Mouse (Mus musculus) adipocyte (in vitro differentiated cells): ENCODE results near the gene Ifit2.
"Not testable (repeated sequence)": the region's sequence is repeated elsewhere in the genome, so short reads cannot be mapped to it uniquely, and the experiment has no call there.

Source experiments
- DNase-seq: peaks from one replicate; pipeline ENCODE4 v3.0.0-alpha.2; 2016; ENCODE audit warnings: low spot score

Gene Ifit2

DNA sequence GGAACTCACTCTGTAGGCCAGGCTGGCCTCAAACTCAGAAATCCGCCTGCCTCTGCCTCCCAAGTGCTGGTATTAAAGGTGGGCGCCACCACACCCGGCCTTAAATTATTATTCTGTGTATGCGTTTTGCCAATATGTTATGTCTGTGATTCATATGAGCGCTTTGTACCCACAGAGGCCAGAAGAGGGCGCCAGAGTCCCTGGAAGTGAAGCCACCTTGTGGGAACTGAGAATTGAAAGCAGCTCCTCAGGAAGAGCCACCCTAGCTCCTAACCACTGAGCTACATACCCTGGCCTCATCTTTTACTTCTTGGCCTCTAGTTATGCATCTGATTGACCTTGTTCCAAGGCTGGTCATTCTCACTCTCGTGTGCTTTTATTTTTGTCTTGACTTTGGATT lies 2.5 kb upstream of the Ifit2 start:
- DNase-seq: peak; percentile 87

- no peak for DNase-seq
These were observed 325 bp upstream of the Ifit2 start for GRCm38 (mm10) chr19:34550205-34550533.

- DNase-seq: no peak
These were observed 1.5 kb downstream of the Ifit2 start for GRCm38 (mm10) chr19:34551981-34552380.

- DNase-seq: peak; percentile 79
These were observed 2.5 kb downstream of the Ifit2 start for GRCm38 (mm10) chr19:34553021-34553420.

- no peak for DNase-seq
These were observed 3.0 kb downstream of the Ifit2 start for GRCm38 (mm10) chr19:34553522-34553921.

DNA sequence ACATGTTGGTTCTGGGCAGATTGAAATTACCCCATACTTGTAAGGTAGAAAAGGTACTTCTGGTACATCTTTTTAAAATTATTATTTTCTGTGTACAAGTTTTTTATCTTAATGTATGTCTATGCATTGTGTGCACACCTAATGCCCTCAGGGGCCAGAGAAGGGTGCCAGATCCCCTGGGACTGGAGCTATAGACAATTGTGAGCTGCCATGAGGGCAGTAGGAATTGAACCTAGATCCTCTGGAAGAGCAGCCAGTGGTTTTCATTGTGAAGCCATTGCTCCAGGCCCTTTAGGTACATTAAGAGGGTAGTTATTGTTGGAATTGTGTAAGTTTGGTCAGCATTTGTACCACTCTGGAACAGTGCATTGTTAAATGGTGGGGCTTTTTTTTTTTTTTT lies 3.6 kb downstream of the Ifit2 start:
- no peak for DNase-seq

DNA sequence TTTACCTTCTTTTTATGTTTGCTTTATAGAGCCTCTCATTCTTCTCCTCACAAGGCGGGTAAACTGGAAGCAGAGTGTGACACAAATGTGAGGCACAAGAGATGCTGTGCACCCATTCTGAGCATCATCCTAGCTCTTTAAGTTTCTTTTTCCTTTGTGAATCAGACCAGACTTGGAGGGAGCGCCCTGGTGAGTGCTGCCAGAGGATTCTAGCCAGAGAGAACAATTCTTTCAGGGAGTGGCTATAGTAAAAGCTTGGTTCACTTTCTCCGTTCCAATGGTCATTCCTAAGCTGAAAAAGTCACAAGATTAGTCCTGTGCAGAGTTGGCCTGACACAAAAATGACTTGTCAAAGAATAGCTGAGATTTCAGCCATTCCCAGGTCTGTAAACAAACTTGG lies 6.1 kb downstream of the Ifit2 start:
- no peak for DNase-seq

DNA sequence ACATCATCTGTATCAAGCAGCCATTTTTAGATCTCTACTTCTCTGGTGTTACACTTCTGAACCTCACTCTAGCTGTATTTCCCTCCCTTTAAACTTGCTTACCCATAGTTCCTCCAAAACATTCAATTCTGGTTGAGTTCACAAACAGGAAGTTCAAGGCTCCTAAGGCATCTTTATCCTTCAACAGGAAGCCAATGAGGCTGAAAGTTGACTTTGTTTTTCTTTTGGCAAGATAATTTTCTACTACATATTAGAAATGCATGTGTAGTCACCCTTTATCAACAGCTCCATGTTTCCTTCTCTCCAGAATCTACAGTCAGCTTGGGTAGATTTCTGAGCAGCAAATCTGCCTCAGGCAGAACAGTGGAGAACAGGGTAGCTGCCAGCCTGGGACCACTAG lies 12.1 kb downstream of the Ifit2 start:
- DNase-seq: no peak

- no peak for DNase-seq
These were observed 15.8 kb downstream of the Ifit2 start for GRCm38 (mm10) chr19:34566178-34566784.

DNA sequence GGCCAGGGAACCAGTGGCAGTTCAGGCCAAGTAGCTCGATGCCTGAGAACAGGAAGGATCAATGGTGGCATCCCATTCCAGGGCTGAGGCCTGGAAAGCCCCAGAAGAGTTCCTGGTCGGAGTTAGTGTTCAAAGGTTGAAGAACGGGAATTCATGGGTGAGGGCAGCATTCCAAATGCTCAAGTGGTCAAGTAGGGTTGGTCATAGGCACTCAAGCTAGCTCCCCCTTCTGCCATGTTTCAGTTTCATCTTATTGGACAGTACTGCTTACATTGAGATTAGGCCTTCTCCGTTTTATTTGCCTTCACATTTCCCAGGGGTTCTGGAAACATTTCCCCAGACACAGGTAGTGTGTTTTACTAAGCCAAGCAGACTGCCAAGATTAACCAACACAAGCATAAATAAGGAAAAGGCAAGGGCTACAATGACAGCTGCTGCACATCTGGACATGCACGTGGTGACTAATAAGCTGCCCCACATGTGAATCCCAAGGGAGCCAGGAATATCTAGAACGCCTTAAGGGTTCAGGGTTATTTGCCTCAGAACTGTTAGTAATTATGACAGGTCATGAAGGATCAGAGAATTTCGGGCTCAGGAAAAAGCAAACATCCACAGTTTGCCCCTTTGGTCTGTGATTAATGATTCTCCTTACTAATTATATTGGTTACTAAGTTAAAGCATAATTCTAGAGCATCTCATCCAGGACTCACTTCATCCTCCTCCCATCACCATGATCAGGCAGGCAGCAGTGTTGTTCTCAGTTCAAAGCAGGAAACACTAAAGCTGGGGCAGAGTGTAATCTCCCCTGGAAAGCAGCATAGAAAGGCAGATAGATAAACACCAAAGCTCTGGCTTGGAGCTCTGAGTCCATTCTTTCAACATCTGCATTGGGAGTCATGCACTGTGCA lies 18.7 kb downstream of the Ifit2 start:
- DNase-seq: no peak

DNA sequence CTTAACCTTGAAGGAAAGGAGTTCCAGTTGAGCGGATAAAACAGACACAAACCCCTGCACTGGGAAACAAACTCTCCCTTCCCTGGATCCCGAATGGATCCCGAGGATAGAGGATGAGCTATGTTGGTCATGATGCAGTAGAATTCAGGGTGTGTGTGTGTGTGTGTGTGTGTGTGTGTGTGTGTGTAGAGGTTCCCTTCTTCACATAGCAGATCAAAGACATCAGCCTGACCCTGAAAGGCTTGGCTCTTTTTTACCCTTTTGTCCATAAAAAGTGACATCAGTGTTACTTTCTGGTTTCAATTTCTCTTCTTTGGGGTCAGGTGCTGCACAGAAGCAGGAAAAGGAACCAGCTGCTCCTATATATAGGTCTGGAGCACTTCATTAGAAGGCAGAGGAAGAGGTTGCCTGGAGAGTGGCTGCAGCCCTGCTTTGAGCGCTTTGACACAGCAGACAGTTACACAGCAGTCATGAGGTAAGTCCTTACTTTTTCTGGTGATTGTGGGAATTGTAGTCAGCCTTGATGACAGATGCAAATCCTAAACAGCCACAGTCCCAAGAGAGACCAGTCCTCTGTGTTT lies 19.5 kb downstream of the Ifit2 start:
- no peak for DNase-seq

DNA sequence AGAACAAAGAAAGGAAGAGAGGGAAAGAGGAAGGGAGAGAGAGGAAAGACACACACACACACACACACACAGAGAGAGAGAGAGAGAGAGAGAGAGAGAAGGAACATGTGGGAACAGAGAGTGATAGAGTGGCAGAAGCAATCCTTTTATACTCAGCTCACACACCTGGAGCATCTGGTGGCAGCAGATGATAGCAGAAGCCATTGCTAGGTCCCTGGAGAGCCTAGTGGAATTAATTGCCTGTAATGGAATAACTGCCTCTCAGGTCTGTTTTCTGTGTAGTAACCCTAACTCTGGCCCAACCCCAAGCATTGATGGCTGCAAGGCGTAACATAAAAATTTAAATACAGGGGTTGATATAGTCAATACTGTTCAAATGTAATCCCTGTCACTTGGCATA lies 20.6 kb downstream of the Ifit2 start:
- DNase-seq: no peak

DNA sequence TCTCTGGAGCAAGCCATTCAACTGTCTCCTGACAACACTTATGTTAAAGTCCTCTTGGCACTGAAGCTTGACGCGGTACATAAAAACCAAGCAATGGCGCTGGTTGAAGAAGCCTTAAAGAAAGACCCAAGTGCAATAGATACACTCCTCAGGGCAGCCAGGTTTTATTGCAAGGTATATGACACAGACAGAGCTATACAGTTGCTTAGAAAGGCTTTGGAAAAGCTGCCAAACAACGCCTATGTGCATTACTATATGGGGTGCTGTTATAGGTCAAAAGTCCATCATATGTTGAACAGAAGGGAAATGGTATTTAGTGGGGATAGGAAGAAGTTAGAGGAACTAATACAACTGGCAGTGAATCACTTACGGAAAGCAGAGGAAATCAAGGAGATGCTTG lies 23.2 kb downstream of the Ifit2 start:
- DNase-seq: no peak

DNA sequence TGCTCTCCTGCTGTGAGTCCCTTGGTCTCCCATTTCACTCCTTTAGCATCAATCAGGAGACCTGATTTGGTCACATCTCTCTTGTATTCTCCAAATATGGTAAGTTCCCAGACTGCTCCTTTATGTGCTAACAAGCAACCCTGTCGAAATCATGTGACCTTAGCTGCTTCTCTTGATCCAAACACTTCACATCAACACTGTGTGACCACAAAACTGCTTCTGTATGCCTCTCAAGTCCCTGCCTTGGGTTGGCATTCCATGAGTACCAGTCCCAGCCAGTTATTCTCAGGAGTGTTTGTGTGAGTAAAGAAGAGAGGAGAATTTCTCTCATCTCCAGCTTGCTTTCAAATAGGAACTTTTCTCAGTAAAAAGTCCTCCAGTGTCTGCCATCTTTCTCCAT lies 26.6 kb downstream of the Ifit2 start:
- DNase-seq: no peak

DNA sequence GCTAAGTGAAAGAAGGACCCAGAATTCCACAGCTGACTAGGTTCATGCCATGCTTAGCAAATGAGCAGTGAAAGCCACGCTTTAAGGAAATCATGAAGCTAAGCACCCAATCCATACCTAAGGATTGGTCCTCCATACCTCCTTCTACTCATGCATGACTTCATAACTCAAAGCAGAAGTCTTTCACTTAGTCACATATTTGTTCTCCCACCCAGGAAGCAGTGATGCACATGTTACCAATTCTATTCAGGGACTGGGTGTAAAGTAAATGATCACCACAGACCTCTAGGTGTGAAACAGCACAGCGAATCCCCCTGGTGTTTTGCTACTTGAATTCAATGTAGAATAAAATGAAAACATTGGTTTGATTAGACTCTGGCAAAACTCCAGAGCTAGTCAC lies 32.2 kb downstream of the Ifit2 start:
- DNase-seq: not testable (repeated sequence)

- DNase-seq: not testable (repeated sequence)
These were observed 32.8 kb downstream of the Ifit2 start, which contains the start of gene Ifit3 for GRCm38 (mm10) chr19:34583126-34583766. Gene Ifit3, plus strand, starts transcription at chr19:34583531.

GRCm38 (mm10) chr19:34585740-34586458 lies 35.4 kb downstream of the Ifit2 start:
- DNase-seq: not testable (repeated sequence)

GRCm38 (mm10) chr19:34587898-34588692 lies 37.6 kb downstream of the Ifit2 start:
- peak; percentile 69 for DNase-seq

GRCm38 (mm10) chr19:34588959-34589358 lies 38.5 kb downstream of the Ifit2 start:
- DNase-seq: no peak

DNA sequence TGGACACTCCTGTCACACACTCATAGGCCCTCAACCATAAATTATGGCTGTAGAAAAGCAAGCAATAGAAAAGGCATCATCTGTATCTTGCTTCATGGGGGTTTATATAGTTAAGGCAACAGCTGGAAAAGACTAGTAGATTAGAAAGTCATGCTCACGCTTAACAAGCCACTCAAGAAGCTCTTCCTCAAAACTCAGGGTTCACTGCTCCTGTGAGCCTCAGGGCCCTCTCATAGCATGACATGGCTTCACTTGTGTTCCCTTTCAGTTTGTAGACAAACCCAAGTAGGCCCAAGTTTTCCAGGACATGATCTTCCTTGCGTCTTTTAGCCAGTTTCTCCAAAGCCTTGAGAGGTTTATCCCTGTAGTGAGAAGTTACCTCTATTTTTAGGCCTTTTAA lies 43.0 kb downstream of the Ifit2 start:
- no peak for DNase-seq

DNA sequence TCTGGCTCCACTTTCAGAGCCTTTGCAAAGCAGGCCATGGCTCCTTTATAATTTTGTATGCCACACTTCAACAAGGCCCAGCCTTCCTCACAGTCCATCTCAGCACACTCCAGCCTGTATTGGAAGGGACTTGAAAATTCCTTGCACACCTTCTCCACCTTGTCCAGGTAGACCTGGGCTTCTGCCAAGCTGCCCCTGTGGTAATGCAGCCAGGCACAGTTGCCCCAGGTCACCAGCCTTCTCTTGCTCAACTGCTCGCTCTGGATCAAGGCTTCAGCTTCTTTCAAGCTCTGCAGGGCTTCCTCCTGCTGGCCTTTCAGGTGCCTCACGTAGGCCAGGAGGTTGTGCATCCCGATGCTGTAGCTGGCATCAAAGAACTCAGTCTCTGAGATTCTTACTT lies 44.0 kb downstream of the Ifit2 start:
- DNase-seq: not testable (repeated sequence)
